Mouse (Mus musculus) hindbrain, postnatal 0 days (tissue): ENCODE measurements around the gene Foxj1. TPM values are rescaled to one million over a fixed set of nuclear protein-coding genes. Genes with fewer than 3 reads are reported as not detected.
A peak's percentile ranks its signal among the peaks of the same experiment; 100 is the strongest.

ENCODE experiments used
- ATAC-seq: fragments of 200-750 bp; cut with Nextera tagmentation; 2 replicates; pipeline ENCODE4 v1.8.0; 2017; ENCODE audit warnings: mild to moderate bottlenecking, moderate TSS enrichment, moderate library complexity
- DNase-seq: peaks from one replicate; pipeline ENCODE4 v3.0.0-alpha.2; 2015; ENCODE audit warnings: low spot score
- H3K27ac ChIP-seq: fragments of 300-500 bp; sonication (generic); 2 replicates; pipeline ENCODE4 v1.5.1; 2014; ENCODE audit warnings: mild to moderate bottlenecking
- H3K27me3 ChIP-seq: fragments of 300-500 bp; sonication (generic); 2 replicates; pipeline ENCODE4 v1.6.1; 2014; ENCODE audit warnings: low read length, mixed read lengths; ENCODE audit not compliant: insufficient read depth
- H3K36me3 ChIP-seq: fragments of 300-500 bp; sonication (generic); 2 replicates; pipeline ENCODE4 v1.6.1; 2014; ENCODE audit warnings: low read length, mixed read lengths; ENCODE audit not compliant: insufficient read depth
- H3K4me1 ChIP-seq: fragments of 300-500 bp; sonication (generic); 2 replicates; pipeline ENCODE4 v1.6.1; 2014; ENCODE audit warnings: antibody characterized with exemption, low read length, mixed read lengths; ENCODE audit not compliant: insufficient read depth
- H3K4me2 ChIP-seq: fragments of 300-500 bp; sonication (generic); 2 replicates; pipeline ENCODE4 v1.6.1; 2014; ENCODE audit warnings: low read depth, mild to moderate bottlenecking, low read length, moderate library complexity, mixed read lengths
- H3K4me3 ChIP-seq: fragments of 300-500 bp; sonication (generic); 2 replicates; pipeline ENCODE4 v1.5.1; 2014; ENCODE audit warnings: low read length
- H3K9ac ChIP-seq: fragments of 300-500 bp; sonication (generic); replicated peaks from 2 replicates; pipeline ENCODE4 v1.6.1; 2014; ENCODE audit warnings: mild to moderate bottlenecking, low read length, moderate library complexity, mixed read lengths
- H3K9me3 ChIP-seq: fragments of 300-500 bp; sonication (generic); 2 replicates; pipeline ENCODE4 v1.6.1; 2016; ENCODE audit warnings: low read length, mixed read lengths
- CTCF ChIP-seq: IDR thresholded peaks from 2 replicates; pipeline ENCODE4 v1.5.1; 2016; ENCODE audit warnings: antibody characterized with exemption, control low read depth, low read depth
- WGBS: fragments of 180-500 bp; shearing (Covaris S2); extraction: QIAGEN DNeasy Blood & Tissue Kit; methylation state at CpG from one replicate; pipeline ENCODE4 v1.1.7; 2014; 5-methylcytosine and 5-hydroxymethylcytosine counted together
- polyA plus RNA-seq: library from polyadenylated mRNA; unstranded; fragments of >200 nt; fragmentation: Nextera tagmentation; extraction: Ambion mirVana; gene quantifications from 2 replicates; pipeline ENCODE4 v1.2.1, GENCODE M21; 2015
- total RNA-seq: library from RNA; depleted of rRNA; stranded (reverse); fragments of >200 nt; gene quantifications from 2 replicates; pipeline ENCODE4 v1.2.3, GENCODE M21; 2014; rRNA removed

Gene Foxj1
- total and polyA plus RNA-seq, 2 experiments from 2014 or later: 15.5 to 40.0 TPM

- WGBS: 9% methylated on average over 48 of the region's 48 CpGs
- Histone ChIP-seq H3K4me3 (peak overlapping the region; percentile 14; the same call in 1 of the 2 replicates), H3K4me2 (peak overlapping the region; percentile 31; the same call in 1 of the 2 replicates), H3K36me3 (0 out of 2 replicates have a peak, but pooled peaks cover 6% of the 10 kb centered on the region), H3K27me3 (peaks cover 31% of the 10 kb centered on the region), H3K9ac (no peak overlapping the region), H3K27ac (no peak overlapping the region), H3K9me3 (no peaks in the 10 kb centered on the region), H3K4me1 (peaks cover 8% of the 10 kb centered on the region)
- no peak for TF ChIP-seq CTCF
- 0 out of 2 replicates have a peak, but pooled peaks have one; percentile 8 for ATAC-seq
- DNase-seq: no peak
Observed at GRCm38 (mm10) chr11:116282912-116283521, 52.2 kb downstream of the Foxj1 start.

GRCm38 (mm10) chr11:116282089-116282488 is 53.1 kb downstream of the Foxj1 start:
- no peak for DNase-seq
- Histone ChIP-seq H3K9me3 (no peaks in the 10 kb centered on the region), H3K9ac (no peak overlapping the region), H3K4me1 (peaks cover 8% of the 10 kb centered on the region), H3K4me2 (peak overlapping the region; percentile 54), H3K27me3 (peaks cover 31% of the 10 kb centered on the region), H3K36me3 (no peaks in the 10 kb centered on the region), H3K27ac (no peak overlapping the region), H3K4me3 (peak overlapping the region; percentile 32)
- no peak; the same call in 1 of the 2 replicates for TF ChIP-seq CTCF
- no peak for ATAC-seq
- under 1% methylated on average over 11 of the region's 11 CpGs for WGBS

- peaks cover 31% of the 10 kb centered on the region for H3K27me3 ChIP-seq
- H3K9me3 ChIP-seq: no peaks in the 10 kb centered on the region
Observed at GRCm38 (mm10) chr11:116281671-116282070, 53.5 kb downstream of the Foxj1 start.

GRCm38 (mm10) chr11:116280751-116281663 is 54.2 kb downstream of the Foxj1 start, which contains the start of gene Galr2:
Gene Galr2, plus strand, starts transcription at chr11:116280939.
- H3K9me3 ChIP-seq: no peaks in the 10 kb centered on the region
- H3K27me3 ChIP-seq: peaks cover 31% of the 10 kb centered on the region
- H3K4me3 ChIP-seq: peak within 1 kb of the TSS; percentile 32
- DNase-seq (no peak), ATAC-seq (no peak)
- H3K9ac ChIP-seq: 0 out of 2 replicates have a peak within 1 kb of the TSS, but pooled peaks have one; percentile 24
- H3K27ac ChIP-seq: no peak within 1 kb of the TSS
- 7% methylated on average over 48 of the region's 48 CpGs for WGBS
- H3K4me2 ChIP-seq: peak within 1 kb of the TSS; percentile 54
- H3K36me3 ChIP-seq: no peaks in the 10 kb centered on the region
- peaks cover 8% of the 10 kb centered on the region for H3K4me1 ChIP-seq
- TF ChIP-seq CTCF: peak; percentile 33

More at GRCm38 (mm10) chr11:116281671-116282070, 53.5 kb downstream of the Foxj1 start:
- H3K36me3 ChIP-seq: no peaks in the 10 kb centered on the region
- no peak overlapping the region for H3K27ac ChIP-seq
- H3K4me2 ChIP-seq: peak overlapping the region; percentile 54
- TF ChIP-seq CTCF: no peak
- 2% methylated on average over 18 of the region's 18 CpGs for WGBS
- DNase-seq (no peak), ATAC-seq (no peak)
- H3K4me3 ChIP-seq: peak overlapping the region; percentile 32
- peaks cover 8% of the 10 kb centered on the region for H3K4me1 ChIP-seq
- H3K9ac ChIP-seq: 0 out of 2 replicates have a peak overlapping the region, but pooled peaks have one; percentile 24

Other genes starting within 250 kb of the Foxj1 start
- gene Wbp2, start 248.4 kb downstream of the Foxj1 start, total RNA-seq: 146 and 171 TPM in 2 replicates
- gene Wbp2, start 248.4 kb downstream of the Foxj1 start, polyA plus RNA-seq: 206 and 234 TPM in 2 replicates
- 14.2 and 17.0 TPM in 2 replicates for gene Trim47, start 208.2 kb downstream of the Foxj1 start, total RNA-seq
- 9.5 and 10.1 TPM in 2 replicates for gene Trim47, start 208.2 kb downstream of the Foxj1 start, polyA plus RNA-seq
- gene Trim65, start 204.3 kb downstream of the Foxj1 start, total RNA-seq: 8.2 and 9.6 TPM in 2 replicates
- 2.4 TPM in 2 replicates for gene Trim65, start 204.3 kb downstream of the Foxj1 start, polyA plus RNA-seq
- gene Mrpl38, start 196.5 kb downstream of the Foxj1 start, total RNA-seq: 83.9 and 94.0 TPM in 2 replicates
- 71.9 and 73.3 TPM in 2 replicates for gene Mrpl38, start 196.5 kb downstream of the Foxj1 start, polyA plus RNA-seq
- 68.1 and 73.5 TPM in 2 replicates for gene Fbf1, start 167.2 kb downstream of the Foxj1 start, total RNA-seq
- gene Fbf1, start 167.2 kb downstream of the Foxj1 start, polyA plus RNA-seq: 33.8 and 35.3 TPM in 2 replicates
- gene Ten1, start 136.5 kb downstream of the Foxj1 start, total RNA-seq: 66.6 and 74.8 TPM in 2 replicates
- 101 and 110 TPM in 2 replicates for gene Ten1, start 136.5 kb downstream of the Foxj1 start, polyA plus RNA-seq
- gene Acox1, start 136.4 kb downstream of the Foxj1 start, total RNA-seq: 109 and 112 TPM in 2 replicates
- gene Acox1, start 136.4 kb downstream of the Foxj1 start, polyA plus RNA-seq: 63.4 and 65.0 TPM in 2 replicates
- 2.8 and 2.9 TPM in 2 replicates for gene Evpl, start 97.3 kb downstream of the Foxj1 start, total RNA-seq
- 1.6 TPM in 2 replicates for gene Evpl, start 97.3 kb downstream of the Foxj1 start, polyA plus RNA-seq
- gene Srp68, start 61.2 kb downstream of the Foxj1 start, total RNA-seq: 18.3 and 22.5 TPM in 2 replicates
- 50.4 and 50.8 TPM in 2 replicates for gene Srp68, start 61.2 kb downstream of the Foxj1 start, polyA plus RNA-seq
- gene Galr2, start 54.5 kb downstream of the Foxj1 start, total RNA-seq: 0.40 TPM in 1 of 2 replicates, not detected in the other
- gene Galr2, start 54.5 kb downstream of the Foxj1 start, polyA plus RNA-seq: 0.34 and 0.44 TPM in 2 replicates
- gene Exoc7, start 28.2 kb downstream of the Foxj1 start, total RNA-seq: 84.6 and 95.3 TPM in 2 replicates
- gene Exoc7, start 28.2 kb downstream of the Foxj1 start, polyA plus RNA-seq: 128 TPM in 2 replicates
- 108 and 117 TPM in 2 replicates for gene Rnf157, start 77.6 kb upstream of the Foxj1 start, total RNA-seq
- gene Rnf157, start 77.6 kb upstream of the Foxj1 start, polyA plus RNA-seq: 53.0 and 60.5 TPM in 2 replicates
- gene Ubald2, start 98.7 kb upstream of the Foxj1 start, total RNA-seq: 67.9 and 102 TPM in 2 replicates
- gene Ubald2, start 98.7 kb upstream of the Foxj1 start, polyA plus RNA-seq: 39.3 and 41.7 TPM in 2 replicates
- gene Qrich2, start 130.8 kb upstream of the Foxj1 start, total RNA-seq: not detected in 2 replicates
- gene Qrich2, start 130.8 kb upstream of the Foxj1 start, polyA plus RNA-seq: 0.30 and 0.31 TPM in 2 replicates
- 99.7 and 105 TPM in 2 replicates for gene Prpsap1, start 158.8 kb upstream of the Foxj1 start, total RNA-seq
- 148 and 150 TPM in 2 replicates for gene Prpsap1, start 158.8 kb upstream of the Foxj1 start, polyA plus RNA-seq
- gene Sphk1, start 195.5 kb upstream of the Foxj1 start, total RNA-seq: 25.5 and 29.7 TPM in 2 replicates
- 17.9 and 20.4 TPM in 2 replicates for gene Sphk1, start 195.5 kb upstream of the Foxj1 start, polyA plus RNA-seq
- gene Ube2o, start 246.0 kb upstream of the Foxj1 start, total RNA-seq: 101 and 112 TPM in 2 replicates
- 31.3 and 31.9 TPM in 2 replicates for gene Ube2o, start 246.0 kb upstream of the Foxj1 start, polyA plus RNA-seq